Mouse (Mus musculus) neural tube, embryonic 13.5 days (tissue): ENCODE data around the gene Ak5. TPM values are rescaled to one million over a fixed set of nuclear protein-coding genes. Genes with fewer than 3 reads are reported as not detected.

Source experiments
- ATAC-seq: fragments of 200-750 bp; cut with Nextera tagmentation; 2 replicates; pipeline ENCODE4 v1.8.0; 2017; ENCODE audit warnings: low read depth, mild to moderate bottlenecking, moderate TSS enrichment, moderate library complexity
- H3K27ac ChIP-seq: fragments of 300-500 bp; sonication (generic); replicated peaks from 2 replicates; pipeline ENCODE4 v1.5.1; 2015; ENCODE audit warnings: moderate library complexity, mild to moderate bottlenecking, inconsistent platforms
- H3K27me3 ChIP-seq: fragments of 300-500 bp; sonication (generic); 2 replicates; pipeline ENCODE4 v1.6.1; 2015; ENCODE audit warnings: mild to moderate bottlenecking, inconsistent platforms
- H3K36me3 ChIP-seq: fragments of 300-500 bp; sonication (generic); 2 replicates; pipeline ENCODE4 v1.6.1; 2015; ENCODE audit warnings: mild to moderate bottlenecking, inconsistent platforms
- H3K4me1 ChIP-seq: fragments of 300-500 bp; sonication (generic); replicated peaks from 2 replicates; pipeline ENCODE4 v1.6.1; 2015; ENCODE audit warnings: inconsistent platforms
- H3K4me2 ChIP-seq: fragments of 300-500 bp; sonication (generic); 2 replicates; pipeline ENCODE4 v1.6.1; 2015; ENCODE audit warnings: inconsistent platforms, mild to moderate bottlenecking, moderate library complexity
- H3K4me3 ChIP-seq: fragments of 300-500 bp; sonication (generic); 2 replicates; pipeline ENCODE4 v1.5.1; 2015; ENCODE audit warnings: mild to moderate bottlenecking, inconsistent platforms
- H3K9ac ChIP-seq: fragments of 300-500 bp; sonication (generic); 2 replicates; pipeline ENCODE4 v1.6.1; 2015; ENCODE audit warnings: moderate library complexity, mild to moderate bottlenecking, inconsistent platforms
- H3K9me3 ChIP-seq: fragments of 300-500 bp; sonication (generic); 2 replicates; pipeline ENCODE4 v1.6.1; 2016; ENCODE audit warnings: inconsistent platforms
- WGBS: fragments of 180-500 bp; shearing (Covaris S2); methylation state at CpG from one replicate; pipeline ENCODE4 v1.1.7; 2015; 5-methylcytosine and 5-hydroxymethylcytosine counted together
- polyA plus RNA-seq: library from polyadenylated mRNA; unstranded; fragments of >200 nt; fragmentation: Nextera tagmentation; extraction: Ambion mirVana; gene quantifications from 2 replicates; pipeline ENCODE4 v1.2.1, GENCODE M21; 2015

Gene Ak5
- polyA plus RNA-seq, 1 experiment from 2014 or later, result 7.2 TPM

DNA sequence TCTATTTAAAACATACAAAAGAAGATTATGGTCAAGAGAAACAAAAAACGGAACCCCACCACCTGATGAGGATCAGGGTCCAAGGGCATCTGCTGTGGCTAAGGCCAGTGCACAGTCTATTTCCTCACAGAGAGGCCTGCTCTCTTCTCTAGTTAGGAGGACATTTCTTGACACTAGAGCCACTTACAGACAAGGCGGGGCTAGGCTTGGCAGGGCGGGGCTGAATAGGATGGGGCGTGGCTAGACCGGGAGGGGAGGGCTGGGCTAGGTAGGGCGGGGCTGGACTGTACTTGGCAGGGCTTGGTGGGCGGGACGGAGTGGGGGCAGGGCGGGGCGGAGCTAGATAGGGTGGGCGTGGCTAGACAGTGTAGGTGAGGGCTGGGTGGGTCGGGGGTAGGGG is 110.5 kb downstream of the Ak5 start:
- Histone ChIP-seq H3K27me3 (no peaks in the 10 kb centered on the region), H3K36me3 (no peaks in the 10 kb centered on the region), H3K9me3 (no peaks in the 10 kb centered on the region), H3K4me3 (no peak overlapping the region), H3K9ac (no peak overlapping the region), H3K27ac (no peak overlapping the region), H3K4me1 (no peaks in the 10 kb centered on the region), H3K4me2 (no peak overlapping the region)
- 39% methylated on average over 12 of the region's 12 CpGs for WGBS
- no peak for ATAC-seq

- Histone ChIP-seq H3K9me3 (no peaks in the 10 kb centered on the region), H3K27me3 (no peaks in the 10 kb centered on the region), H3K4me3 (no peak overlapping the region), H3K4me2 (no peak overlapping the region), H3K27ac (no peak overlapping the region), H3K4me1 (no peaks in the 10 kb centered on the region), H3K9ac (no peak overlapping the region), H3K36me3 (no peaks in the 10 kb centered on the region)
- ATAC-seq, result no peak
- 94% methylated on average over 3 of the region's 3 CpGs for WGBS
Measured at GRCm38 (mm10) chr3:152556919-152557318, 111.2 kb downstream of the Ak5 start.

DNA sequence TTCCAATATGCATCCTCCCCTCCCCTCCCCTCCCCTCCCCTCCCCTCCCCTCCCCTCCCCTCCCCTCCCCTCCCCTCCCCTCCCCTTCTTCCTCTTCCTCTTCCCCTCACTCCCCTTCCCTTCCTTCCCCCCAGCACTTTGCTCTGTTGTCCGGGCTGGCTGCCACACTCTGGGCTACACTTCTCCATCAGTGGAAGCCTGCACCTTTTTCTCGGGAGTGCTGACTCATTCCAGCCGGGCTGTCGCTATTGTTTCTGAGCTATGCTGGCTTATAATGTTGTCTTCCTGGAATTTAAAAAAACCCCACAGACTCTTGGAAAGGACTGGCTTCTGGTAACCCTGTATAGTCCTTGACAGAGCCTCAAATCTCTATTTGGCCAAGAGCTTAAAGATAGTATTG is 111.7 kb downstream of the Ak5 start:
- ATAC-seq, result no peak
- H3K4me3 ChIP-seq, result no peak overlapping the region
- H3K4me2 ChIP-seq, result no peak overlapping the region
- H3K4me1 ChIP-seq, result no peaks in the 10 kb centered on the region
- no peaks in the 10 kb centered on the region for H3K27me3 ChIP-seq
- no peaks in the 10 kb centered on the region for H3K9me3 ChIP-seq
- H3K36me3 ChIP-seq, result no peaks in the 10 kb centered on the region
- H3K27ac ChIP-seq, result no peak overlapping the region
- H3K9ac ChIP-seq, result no peak overlapping the region
- 68% methylated on average over 4 of the region's 4 CpGs for WGBS

DNA sequence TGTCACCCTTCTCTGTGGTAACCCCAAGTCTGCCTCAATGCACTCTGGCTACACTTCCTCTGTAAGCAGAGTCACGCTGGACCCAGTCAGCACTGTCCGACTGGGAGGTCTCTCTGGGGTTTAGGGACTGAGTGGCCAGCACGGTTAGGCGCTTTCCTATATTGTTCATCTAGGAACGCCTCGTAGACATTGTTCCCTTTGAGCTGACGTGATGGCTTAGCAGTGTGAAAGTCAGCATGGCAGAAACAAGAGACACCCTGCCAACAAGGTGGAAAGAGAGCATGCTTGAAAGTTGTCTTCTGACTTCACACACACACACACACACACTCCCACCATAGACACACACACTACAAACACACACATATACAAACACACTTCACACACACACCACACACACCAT is 112.9 kb downstream of the Ak5 start:
- Histone ChIP-seq H3K4me2 (no peak overlapping the region), H3K36me3 (no peaks in the 10 kb centered on the region), H3K27ac (no peak overlapping the region), H3K9ac (no peak overlapping the region), H3K27me3 (no peaks in the 10 kb centered on the region), H3K4me1 (no peaks in the 10 kb centered on the region), H3K9me3 (no peaks in the 10 kb centered on the region), H3K4me3 (no peak overlapping the region)
- no peak for ATAC-seq
- 49% methylated on average over 7 of the region's 7 CpGs for WGBS

DNA sequence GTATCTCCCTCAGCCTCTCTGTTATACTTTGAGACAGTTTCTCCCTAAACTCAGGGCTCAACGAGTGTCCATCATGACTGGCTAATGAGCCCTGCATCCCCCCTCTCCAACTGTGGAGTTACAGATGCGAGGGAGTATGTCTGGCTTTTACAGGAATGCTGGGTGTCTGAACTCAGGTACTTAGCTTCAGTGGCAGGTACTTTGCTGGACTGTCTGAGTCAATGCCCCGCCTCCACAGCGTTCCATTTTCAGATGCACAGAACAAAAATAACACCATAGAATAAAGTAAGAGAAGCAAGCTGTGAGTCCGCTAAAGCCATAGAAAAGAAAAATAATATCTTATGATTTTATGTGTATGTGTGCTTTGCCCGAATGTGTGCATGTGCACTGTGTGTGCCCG is 113.8 kb downstream of the Ak5 start:
- no peak overlapping the region for H3K4me3 ChIP-seq
- H3K27me3 ChIP-seq, result no peaks in the 10 kb centered on the region
- no peaks in the 10 kb centered on the region for H3K36me3 ChIP-seq
- H3K4me2 ChIP-seq, result no peak overlapping the region
- no peak overlapping the region for H3K27ac ChIP-seq
- 88% methylated on average over 7 of the region's 7 CpGs for WGBS
- no peaks in the 10 kb centered on the region for H3K4me1 ChIP-seq
- ATAC-seq, result no peak
- H3K9ac ChIP-seq, result no peak overlapping the region
- no peaks in the 10 kb centered on the region for H3K9me3 ChIP-seq

GRCm38 (mm10) chr3:152552641-152553040 is 115.5 kb downstream of the Ak5 start:
- no peak for ATAC-seq
- 86% methylated on average over 8 of the region's 8 CpGs for WGBS
- Histone ChIP-seq H3K36me3 (no peaks in the 10 kb centered on the region), H3K4me1 (no peaks in the 10 kb centered on the region), H3K4me2 (no peak overlapping the region), H3K9ac (no peak overlapping the region), H3K27ac (no peak overlapping the region), H3K9me3 (no peaks in the 10 kb centered on the region), H3K27me3 (no peaks in the 10 kb centered on the region), H3K4me3 (no peak overlapping the region)

GRCm38 (mm10) chr3:152550528-152551115 is 117.5 kb downstream of the Ak5 start:
- H3K36me3 ChIP-seq, result no peaks in the 10 kb centered on the region
- 76% methylated on average over 7 of the region's 7 CpGs for whole genome bisulfite sequencing
- no peaks in the 10 kb centered on the region for H3K27me3 ChIP-seq
- H3K4me3 ChIP-seq, result no peak overlapping the region
- no peak overlapping the region for H3K9ac ChIP-seq
- ATAC-seq, result no peak
- H3K9me3 ChIP-seq, result no peaks in the 10 kb centered on the region
- H3K27ac ChIP-seq, result no peak overlapping the region
- no peak overlapping the region for H3K4me2 ChIP-seq
- no peaks in the 10 kb centered on the region for H3K4me1 ChIP-seq

DNA sequence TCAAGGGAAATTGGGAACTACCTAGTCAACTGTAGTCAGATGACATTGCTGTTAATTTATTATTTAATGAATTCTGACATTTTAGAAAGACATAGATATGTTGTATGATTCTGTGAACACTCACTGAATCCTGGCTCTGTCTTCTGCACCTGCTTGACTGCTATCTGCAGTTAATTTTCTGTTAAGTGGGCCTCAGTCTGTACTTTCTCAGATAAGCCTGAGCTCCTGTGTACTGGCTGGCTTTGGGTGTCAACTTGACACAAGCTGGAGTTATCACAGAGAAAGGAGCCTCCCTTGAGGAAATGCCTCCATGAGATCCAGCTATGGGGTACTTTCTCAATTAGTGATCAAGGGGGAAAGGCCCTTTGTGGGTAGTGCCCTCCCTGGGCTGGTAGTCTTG is 118.1 kb downstream of the Ak5 start:
- H3K27ac ChIP-seq, result no peak overlapping the region
- no peak overlapping the region for H3K9ac ChIP-seq
- H3K27me3 ChIP-seq, result no peaks in the 10 kb centered on the region
- no peaks in the 10 kb centered on the region for H3K4me1 ChIP-seq
- H3K36me3 ChIP-seq, result no peaks in the 10 kb centered on the region
- no peak overlapping the region for H3K4me2 ChIP-seq
- H3K9me3 ChIP-seq, result no peaks in the 10 kb centered on the region
- no peak for ATAC-seq
- H3K4me3 ChIP-seq, result no peak overlapping the region

- no peaks in the 10 kb centered on the region for H3K36me3 ChIP-seq
- H3K4me1 ChIP-seq, result no peaks in the 10 kb centered on the region
- 88% methylated on average over 3 of the region's 3 CpGs for WGBS
- H3K4me3 ChIP-seq, result no peak overlapping the region
- ATAC-seq, result no peak
- no peak overlapping the region for H3K27ac ChIP-seq
- no peaks in the 10 kb centered on the region for H3K9me3 ChIP-seq
- no peaks in the 10 kb centered on the region for H3K27me3 ChIP-seq
- no peak overlapping the region for H3K4me2 ChIP-seq
- no peak overlapping the region for H3K9ac ChIP-seq
Measured at GRCm38 (mm10) chr3:152544921-152545320, 123.2 kb downstream of the Ak5 start.

GRCm38 (mm10) chr3:152542298-152542697 is 125.9 kb downstream of the Ak5 start:
- H3K4me2 ChIP-seq, result no peak overlapping the region
- 80% methylated on average over 5 of the region's 5 CpGs for WGBS
- no peak overlapping the region for H3K4me3 ChIP-seq
- H3K27ac ChIP-seq, result no peak overlapping the region
- no peaks in the 10 kb centered on the region for H3K27me3 ChIP-seq
- no peak overlapping the region for H3K9ac ChIP-seq
- H3K9me3 ChIP-seq, result no peaks in the 10 kb centered on the region
- no peaks in the 10 kb centered on the region for H3K36me3 ChIP-seq
- ATAC-seq, result no peak
- H3K4me1 ChIP-seq, result no peaks in the 10 kb centered on the region

DNA sequence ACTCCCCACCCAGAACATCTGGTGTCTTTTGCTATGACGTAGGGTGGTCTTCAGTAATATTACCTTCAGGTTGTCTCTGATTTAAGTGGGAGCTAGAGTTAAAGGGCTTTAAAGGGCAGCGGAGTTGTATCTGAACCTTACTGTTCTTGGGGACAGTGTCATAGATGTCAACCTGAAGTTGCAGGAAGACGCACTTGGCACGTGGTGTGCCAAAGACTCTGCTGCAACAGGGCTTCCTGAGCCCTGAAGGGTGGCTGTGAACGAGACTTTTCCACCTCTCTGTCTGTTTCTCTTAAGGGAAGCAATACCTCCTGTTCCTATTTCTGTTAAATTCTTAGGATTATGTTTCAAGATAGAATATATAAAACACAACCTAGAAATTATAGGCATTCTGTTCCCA is 137.8 kb downstream of the Ak5 start:
- Histone ChIP-seq H3K9me3 (no peaks in the 10 kb centered on the region), H3K27ac (no peak overlapping the region), H3K4me1 (no peaks in the 10 kb centered on the region), H3K4me2 (no peak overlapping the region), H3K27me3 (no peaks in the 10 kb centered on the region), H3K4me3 (no peak overlapping the region), H3K36me3 (no peaks in the 10 kb centered on the region), H3K9ac (no peak overlapping the region)
- no peak for ATAC-seq
- 94% methylated on average over 5 of the region's 5 CpGs for WGBS

GRCm38 (mm10) chr3:152529058-152529972 is 138.8 kb downstream of the Ak5 start:
- 74% methylated on average over 11 of the region's 11 CpGs for WGBS
- Histone ChIP-seq H3K9ac (no peak overlapping the region), H3K4me2 (no peak overlapping the region), H3K4me3 (no peak overlapping the region), H3K4me1 (no peaks in the 10 kb centered on the region), H3K27me3 (no peaks in the 10 kb centered on the region), H3K27ac (no peak overlapping the region), H3K9me3 (no peaks in the 10 kb centered on the region), H3K36me3 (no peaks in the 10 kb centered on the region)
- ATAC-seq, result no peak

DNA sequence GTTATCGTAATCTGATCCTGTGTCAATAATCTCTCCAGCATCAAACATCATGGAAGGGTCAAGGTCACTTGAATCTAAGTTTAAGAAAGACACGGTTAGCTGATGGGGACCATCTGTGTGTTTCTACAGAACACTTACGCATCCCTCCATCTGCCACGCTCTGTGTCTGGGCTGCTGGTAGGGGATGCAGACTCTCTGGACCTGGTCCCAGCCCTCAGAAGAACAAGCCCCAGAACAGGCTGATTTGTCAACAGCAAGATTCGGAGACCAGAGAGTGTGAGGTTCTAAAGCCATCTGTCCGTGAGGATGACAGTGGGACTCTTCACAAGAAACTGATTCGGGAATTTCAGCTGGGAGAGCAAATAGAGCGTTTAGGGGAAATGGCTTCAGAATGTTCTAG is 141.4 kb downstream of the Ak5 start:
- 91% methylated on average over 8 of the region's 8 CpGs for WGBS

More for the DNA sequence above, 141.4 kb downstream of the Ak5 start:
- no peaks in the 10 kb centered on the region for H3K36me3 ChIP-seq
- H3K27me3 ChIP-seq, result no peaks in the 10 kb centered on the region
- no peak overlapping the region for H3K4me2 ChIP-seq
- ATAC-seq, result no peak
- H3K4me3 ChIP-seq, result no peak overlapping the region
- no peak overlapping the region for H3K27ac ChIP-seq
- no peak overlapping the region for H3K9ac ChIP-seq
- no peaks in the 10 kb centered on the region for H3K9me3 ChIP-seq
- no peaks in the 10 kb centered on the region for H3K4me1 ChIP-seq
